Mouse (Mus musculus): Measurements from ENCODE around the gene Arpc5l. TPM values are rescaled to one million over a fixed set of nuclear protein-coding genes. Genes with fewer than 3 reads are reported as not detected.
A peak's percentile ranks its signal among the peaks of the same experiment; 100 is the strongest.

The Arpc5l gene
- polyA plus RNA-seq, 1 experiment: 28.3 TPM

DNA sequence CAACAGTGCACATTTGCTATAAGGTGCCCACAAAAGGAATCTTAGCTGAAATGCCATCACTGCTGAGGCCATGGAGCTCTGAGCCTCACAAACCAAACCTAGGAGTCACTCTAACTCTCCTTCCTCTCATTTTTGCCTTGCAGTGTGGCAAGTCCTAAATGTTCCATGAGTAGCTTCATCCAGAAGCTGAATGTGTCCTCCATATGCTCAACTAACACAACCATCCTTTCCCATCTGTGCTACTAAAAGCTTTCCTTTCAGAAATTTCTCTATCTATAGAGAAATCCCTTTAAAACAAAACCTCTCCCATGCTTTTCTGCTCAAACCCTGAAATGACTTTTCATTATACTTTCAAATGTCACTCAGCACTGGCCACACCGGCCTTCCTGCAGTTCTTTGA lies 26.5 kb downstream of the Arpc5l start:
- H3K4me1 ChIP-seq (ENCODE audit: control insufficient read depth, insufficient read depth, low read length): no peaks in the 10 kb centered on the region
- no peak for DNase-seq
- H3K4me3 ChIP-seq (replicated peaks; ENCODE audit: extremely low read depth, low read depth, low read length): no peak overlapping the region
- 100% methylated on average over 1 of the region's 1 CpGs for WGBS
- no peak for TF ChIP-seq CTCF (IDR thresholded peaks at IDR 0.05; ENCODE audit: insufficient read depth, low read length)
- TF ChIP-seq POLR2A (IDR thresholded peaks at IDR 0.05; ENCODE audit: borderline replicate concordance, extremely low read depth, low read depth, low read length): no peak

DNA sequence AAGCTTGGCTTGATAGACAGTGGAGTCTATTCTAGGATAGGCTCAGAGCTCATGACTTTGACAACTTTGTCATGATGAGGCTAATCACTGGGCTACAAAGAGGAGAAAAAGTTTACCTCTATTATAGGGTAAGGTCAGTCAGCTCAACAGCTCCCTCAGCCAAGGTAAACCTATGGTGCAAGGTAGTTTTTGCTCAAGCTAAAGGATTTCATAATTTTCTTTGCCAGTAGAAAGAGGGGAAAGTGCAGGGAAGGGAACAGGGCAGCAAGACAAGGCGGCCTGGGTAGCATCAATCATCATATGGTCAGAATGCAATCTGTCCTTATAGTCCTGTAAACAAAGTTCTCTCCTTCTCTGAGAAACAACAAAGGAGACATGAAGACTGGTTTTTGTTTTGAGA lies 35.1 kb downstream of the Arpc5l start:
- H3K4me1 ChIP-seq (ENCODE audit: control insufficient read depth, insufficient read depth, low read length): no peaks in the 10 kb centered on the region
- 98% methylated on average over 1 of the region's 1 CpGs for WGBS
- no peak for DNase-seq
- TF ChIP-seq POLR2A (IDR thresholded peaks at IDR 0.05; ENCODE audit: borderline replicate concordance, extremely low read depth, low read depth, low read length): no peak
- no peak for TF ChIP-seq CTCF (IDR thresholded peaks at IDR 0.05; ENCODE audit: insufficient read depth, low read length)
- no peak overlapping the region for H3K4me3 ChIP-seq (replicated peaks; ENCODE audit: extremely low read depth, low read depth, low read length)

DNA sequence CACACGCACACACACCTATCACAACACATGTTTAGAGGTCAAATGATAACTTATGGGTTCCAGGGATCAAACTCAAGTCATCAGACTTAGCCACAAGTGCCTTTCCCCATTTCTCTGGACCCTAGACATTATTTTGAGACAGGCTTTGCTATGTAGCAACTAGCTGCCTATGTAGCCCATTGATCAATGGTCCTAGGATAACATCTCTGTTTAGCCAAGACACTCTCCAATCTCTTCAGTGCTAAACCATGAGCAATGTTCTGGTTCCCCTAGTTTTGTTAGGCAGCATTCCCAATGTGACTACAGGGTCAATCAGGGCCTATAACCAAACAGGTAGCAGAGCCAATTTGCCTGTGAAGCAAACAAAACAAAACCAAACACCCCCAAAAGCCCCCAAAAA lies 43.4 kb downstream of the Arpc5l start:
- H3K4me3 ChIP-seq (replicated peaks; ENCODE audit: extremely low read depth, low read depth, low read length): no peak overlapping the region
- TF ChIP-seq POLR2A (IDR thresholded peaks at IDR 0.05; ENCODE audit: borderline replicate concordance, extremely low read depth, low read depth, low read length) (no peak), CTCF (IDR thresholded peaks at IDR 0.05; ENCODE audit: insufficient read depth, low read length) (no peak)
- WGBS: 95% methylated on average over 1 of the region's 1 CpGs
- H3K4me1 ChIP-seq (ENCODE audit: control insufficient read depth, insufficient read depth, low read length): no peaks in the 10 kb centered on the region
- DNase-seq: no peak

DNA sequence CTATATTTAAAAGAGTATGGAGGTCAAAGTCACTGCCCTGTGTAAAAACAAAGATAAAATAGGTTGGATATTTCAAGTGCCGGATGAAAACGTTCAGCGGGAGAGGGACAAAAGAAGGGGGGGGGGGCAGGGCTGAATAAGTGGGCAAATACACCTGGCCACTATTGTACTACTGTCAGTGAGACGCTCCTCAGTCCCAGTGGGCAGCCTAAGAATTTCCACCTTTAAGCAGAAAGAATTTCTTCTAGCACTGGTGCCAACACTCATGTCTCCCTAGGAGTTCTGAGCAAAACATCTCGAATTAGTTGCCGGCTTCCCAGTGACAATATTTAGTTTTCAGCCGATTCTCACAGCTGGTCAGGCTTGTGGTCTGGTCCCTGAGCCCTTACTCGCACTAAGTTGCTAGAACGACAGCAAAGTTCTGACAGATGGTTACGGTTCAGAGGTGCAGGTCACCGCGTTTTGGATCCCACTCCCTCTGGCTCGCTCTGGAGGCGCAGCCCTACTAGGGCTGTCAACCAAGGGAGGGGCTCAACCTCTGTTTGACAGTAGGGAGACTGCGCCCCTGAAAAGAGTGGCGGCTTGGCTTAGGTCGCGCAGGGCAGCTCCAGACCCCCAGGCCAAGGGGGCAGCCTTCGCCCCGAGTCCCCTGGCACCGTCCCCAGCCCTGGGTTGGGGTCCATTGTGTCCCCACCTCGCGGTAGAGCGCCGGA lies 59.7 kb downstream of the Arpc5l start:
- WGBS: 2% methylated on average over 25 of the region's 25 CpGs
- no peak for TF ChIP-seq POLR2A (IDR thresholded peaks at IDR 0.05; ENCODE audit: borderline replicate concordance, extremely low read depth, low read depth, low read length)
- no peak for TF ChIP-seq CTCF (IDR thresholded peaks at IDR 0.05; ENCODE audit: insufficient read depth, low read length)
- peak overlapping the region; percentile 90 for H3K4me3 ChIP-seq (replicated peaks; ENCODE audit: extremely low read depth, low read depth, low read length)
- no peak for DNase-seq
- H3K4me1 ChIP-seq (ENCODE audit: control insufficient read depth, insufficient read depth, low read length): no peaks in the 10 kb centered on the region

Other genes with a start within 250 kb of the Arpc5l start
- 3.3 and 6.5 TPM in 2 replicates for gene Nr6a1, start 77.7 kb upstream of the Arpc5l start, polyA plus RNA-seq (2012; rRNA removed)
- 9.7 and 11.3 TPM in 2 replicates for gene Olfml2a, start 73.4 kb upstream of the Arpc5l start, polyA plus RNA-seq (2012; rRNA removed)
- 4.4 and 4.5 TPM in 2 replicates for gene Wdr38, start 7.9 kb upstream of the Arpc5l start, polyA plus RNA-seq (2012; rRNA removed)
- gene Rpl35, start 276 bp downstream of the Arpc5l start, polyA plus RNA-seq (2012; rRNA removed): 121 and 126 TPM in 2 replicates
- 7.5 and 10.2 TPM in 2 replicates for gene Golga1, start 60.2 kb downstream of the Arpc5l start, polyA plus RNA-seq (2012; rRNA removed)
- 0.61 and 2.4 TPM in 2 replicates for gene Scai, start 185.4 kb downstream of the Arpc5l start, polyA plus RNA-seq (2012; rRNA removed)
- 17.3 and 24.1 TPM in 2 replicates for gene Ppp6c, start 221.1 kb downstream of the Arpc5l start, polyA plus RNA-seq (2012; rRNA removed)